Mouse (Mus musculus): ENCODE measurements around the gene Trim67.

DNA sequence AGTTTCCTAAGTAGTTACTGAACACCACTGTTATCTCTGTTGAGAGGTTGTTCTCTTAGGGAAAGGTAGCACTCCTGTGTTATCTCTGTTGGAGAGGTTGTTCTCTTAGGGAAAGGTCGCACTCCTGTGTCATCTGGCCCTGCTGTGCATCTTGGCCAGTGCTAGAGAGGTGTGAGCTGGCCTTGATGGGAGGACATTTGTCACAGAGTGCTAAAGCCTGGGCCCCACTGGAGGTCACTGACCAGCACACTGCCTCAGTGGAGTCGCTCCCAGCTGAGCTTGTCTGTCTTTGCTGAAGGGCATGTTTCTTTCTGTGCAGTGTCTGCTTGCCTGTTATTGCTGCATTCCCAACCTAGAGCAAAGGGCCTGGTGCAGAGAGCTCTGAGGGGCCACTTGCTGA lies 74.2 kb downstream of the Trim67 start:
- no peak for TF ChIP-seq HCFC1 (IDR thresholded peaks at IDR 0.05; ENCODE audit: borderline replicate concordance, insufficient read depth, low read length)
- TF ChIP-seq ZC3H11A (IDR thresholded peaks at IDR 0.05; ENCODE audit: borderline replicate concordance, low read depth, low read length): no peak
- no peak for TF ChIP-seq MAFK (IDR thresholded peaks at IDR 0.05; ENCODE audit: insufficient read depth, low read depth, low read length)
- TF ChIP-seq CHD2 (IDR thresholded peaks at IDR 0.05; ENCODE audit: low read depth, low read length): no peak
- no peak for TF ChIP-seq ZNF384 (IDR thresholded peaks at IDR 0.05; ENCODE audit: low read depth, low read length)

Data from ES-E14 (cell line).